Mouse (Mus musculus) E14TG2a.4 (cell line): ENCODE results near the gene Slc4a4.
A peak's percentile ranks its signal among the peaks of the same experiment; 100 is the strongest.

Experiments used
- H3K27me3 ChIP-seq: 2 replicates; pipeline ENCODE4 v1.6.1; 2014; ENCODE audit warnings: low read length, control low read depth; ENCODE audit not compliant: insufficient read depth
- H3K36me3 ChIP-seq: 2 replicates; pipeline ENCODE4 v1.6.1; 2014; ENCODE audit warnings: low read length, control low read depth; ENCODE audit not compliant: insufficient read depth
- H3K4me1 ChIP-seq: replicated peaks from 2 replicates; pipeline ENCODE4 v1.6.1; 2014; ENCODE audit warnings: low read depth, low read length, control low read depth
- H3K4me3 ChIP-seq: replicated peaks from 2 replicates; pipeline ENCODE4 v1.5.1; 2014; ENCODE audit warnings: mild to moderate bottlenecking, low read length
- H3K9me3 ChIP-seq: 2 replicates; pipeline ENCODE4 v1.6.1; 2014; ENCODE audit warnings: low read length, control low read depth
- CTCF ChIP-seq: conservative IDR thresholded peaks from 2 replicates; pipeline ENCODE4 v1.5.1; 2014; ENCODE audit warnings: low read length
- NANOG ChIP-seq: IDR thresholded peaks from 2 replicates; pipeline ENCODE4 v1.6.1; 2014; ENCODE audit warnings: borderline replicate concordance, low read length, mixed read lengths
- POU5F1 ChIP-seq: IDR thresholded peaks from 2 replicates; pipeline ENCODE4 v1.6.1; 2014; ENCODE audit warnings: low read length, borderline replicate concordance

Gene Slc4a4

DNA sequence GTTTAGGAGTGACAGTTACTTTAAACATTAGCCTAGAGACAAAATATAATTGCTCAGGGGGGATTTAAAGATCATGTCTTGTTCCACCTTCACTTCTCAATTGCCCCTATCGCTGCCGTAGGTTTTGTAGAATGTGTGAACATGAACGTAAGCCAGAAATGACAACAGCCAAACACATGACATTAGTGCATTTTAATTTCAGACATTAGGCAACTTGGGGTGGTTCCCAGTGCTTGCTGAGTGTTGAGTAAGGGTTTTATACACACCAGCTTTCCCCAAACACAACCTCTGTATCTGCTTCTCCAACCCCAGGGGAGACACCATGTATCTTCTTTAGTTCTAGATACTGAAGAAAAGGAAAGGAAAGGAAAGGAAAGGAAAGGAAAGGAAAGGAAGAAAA is 1.1 kb upstream of the Slc4a4 start:
- Histone ChIP-seq H3K9me3 (no peaks in the 10 kb centered on the region; the same call in 1 of the 2 replicates), H3K4me3 (no peak overlapping the region), H3K27me3 (peaks cover 55% of the 10 kb centered on the region), H3K36me3 (no peaks in the 10 kb centered on the region), H3K4me1 (peaks cover 11% of the 10 kb centered on the region)
- no peak for TF ChIP-seq NANOG
- TF ChIP-seq POU5F1: no peak
- no peak for TF ChIP-seq CTCF

DNA sequence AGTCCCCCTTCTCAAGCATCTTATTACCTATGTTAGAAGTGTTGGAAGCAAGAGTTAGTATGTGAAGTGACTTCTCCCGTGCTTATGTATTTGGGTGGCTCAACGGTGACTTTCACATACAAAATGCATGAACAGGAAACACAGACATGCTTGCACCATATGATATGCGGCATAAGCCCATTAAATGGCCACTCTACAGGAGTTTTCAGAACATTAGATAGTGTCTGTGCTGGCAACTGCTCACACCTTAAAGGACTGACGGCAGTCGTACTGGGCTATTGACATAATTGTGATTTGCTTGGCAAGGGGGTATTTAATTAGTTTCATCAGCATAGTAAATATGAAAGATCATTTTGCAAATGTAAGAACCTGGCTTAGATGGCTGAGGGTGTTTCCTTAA is 674 bp upstream of the Slc4a4 start:
- Histone ChIP-seq H3K9me3 (no peaks in the 10 kb centered on the region; the same call in 1 of the 2 replicates), H3K4me3 (peak overlapping the region; percentile 85), H3K36me3 (no peaks in the 10 kb centered on the region), H3K27me3 (peaks cover 56% of the 10 kb centered on the region), H3K4me1 (peaks cover 11% of the 10 kb centered on the region)
- TF ChIP-seq POU5F1 (no peak), NANOG (no peak), CTCF (no peak)

DNA sequence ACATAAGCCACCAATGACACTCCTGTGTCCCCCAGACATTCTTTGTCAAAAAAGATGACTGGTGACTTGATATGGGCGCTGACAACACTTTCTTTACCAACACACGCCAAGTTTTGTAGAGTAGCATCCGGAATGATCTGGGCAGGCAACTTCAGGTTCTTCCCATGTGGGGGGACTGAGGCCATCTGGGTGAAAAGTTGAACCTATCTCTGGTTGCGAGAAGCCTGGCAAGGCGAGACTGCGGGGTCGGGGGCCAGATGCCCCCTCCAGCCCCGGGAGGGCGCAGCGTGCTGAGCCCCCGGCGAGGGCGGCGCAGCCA is 310 bp upstream of the Slc4a4 start:
- H3K4me1 ChIP-seq: peaks cover 11% of the 10 kb centered on the region
- no peaks in the 10 kb centered on the region for H3K36me3 ChIP-seq
- H3K4me3 ChIP-seq: peak overlapping the region; percentile 85
- H3K27me3 ChIP-seq: peaks cover 57% of the 10 kb centered on the region
- no peaks in the 10 kb centered on the region; the same call in 1 of the 2 replicates for H3K9me3 ChIP-seq
- TF ChIP-seq CTCF (no peak), POU5F1 (no peak), NANOG (no peak)

DNA sequence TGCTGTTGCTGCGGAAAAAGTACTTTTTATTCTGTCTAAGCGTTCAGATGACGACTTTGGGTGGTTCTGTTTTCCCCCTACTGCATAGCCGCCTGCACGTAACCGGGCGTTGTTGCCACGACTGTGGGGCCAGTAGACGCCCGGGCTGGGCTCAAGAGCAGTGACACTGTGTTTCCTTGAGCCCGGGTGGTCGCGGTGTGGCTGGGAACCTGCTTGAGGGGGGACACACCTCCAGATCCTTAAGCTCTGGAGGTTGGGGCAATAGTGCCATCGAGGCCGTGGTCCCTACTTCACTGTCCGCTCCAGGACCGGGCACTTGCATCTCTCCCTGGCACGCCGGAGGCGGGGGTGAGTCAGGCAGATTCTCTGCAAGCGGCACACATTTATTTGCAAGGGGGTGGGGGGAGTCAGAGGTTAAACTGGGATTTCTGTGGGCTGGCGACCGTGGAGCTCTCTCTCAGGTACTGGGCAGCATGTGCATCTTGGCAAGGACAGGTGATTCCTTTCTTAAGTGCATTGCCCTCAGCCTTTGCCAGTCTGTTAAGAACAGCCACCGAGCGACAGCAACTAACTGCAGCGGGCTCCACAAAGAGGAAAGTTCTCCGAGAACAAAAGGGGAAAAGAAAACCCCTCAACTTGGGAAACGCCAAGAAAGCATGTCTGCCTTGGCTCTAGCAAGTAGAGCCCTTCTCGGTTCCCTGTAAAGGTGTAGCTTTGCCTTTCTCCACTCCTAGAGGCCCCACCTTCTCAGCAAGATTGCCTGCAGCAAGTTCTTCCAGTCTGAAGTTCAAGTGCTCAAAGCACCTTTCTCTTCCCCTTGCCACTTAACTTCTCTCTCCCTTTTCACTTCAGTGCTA is 1.2 kb downstream of the Slc4a4 start:
- H3K27me3 ChIP-seq: peaks cover 60% of the 10 kb centered on the region
- TF ChIP-seq NANOG (no peak), POU5F1 (no peak), CTCF (no peak)
- H3K4me3 ChIP-seq: peak overlapping the region; percentile 85
- H3K36me3 ChIP-seq: no peaks in the 10 kb centered on the region
- no peaks in the 10 kb centered on the region; the same call in 1 of the 2 replicates for H3K9me3 ChIP-seq
- peaks cover 11% of the 10 kb centered on the region for H3K4me1 ChIP-seq

DNA sequence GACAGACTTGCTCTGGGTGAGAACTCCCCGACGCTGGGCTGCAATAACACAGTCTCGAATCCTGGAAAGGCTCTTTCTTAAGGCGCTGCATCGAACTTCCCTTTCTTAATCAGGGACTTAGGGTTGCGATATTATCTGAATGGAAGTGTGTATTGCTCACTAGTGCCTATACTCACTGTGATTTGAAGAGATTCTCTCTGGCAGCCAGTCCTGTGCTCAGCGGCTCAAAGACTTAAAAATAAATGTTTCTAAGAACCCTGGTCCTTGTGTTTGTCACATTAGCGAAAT is 1.7 kb downstream of the Slc4a4 start:
- H3K4me1 ChIP-seq: peaks cover 11% of the 10 kb centered on the region
- H3K4me3 ChIP-seq: no peak overlapping the region
- H3K36me3 ChIP-seq: no peaks in the 10 kb centered on the region
- peaks cover 60% of the 10 kb centered on the region for H3K27me3 ChIP-seq
- TF ChIP-seq CTCF (no peak), NANOG (no peak)
- no peaks in the 10 kb centered on the region; the same call in 1 of the 2 replicates for H3K9me3 ChIP-seq

DNA sequence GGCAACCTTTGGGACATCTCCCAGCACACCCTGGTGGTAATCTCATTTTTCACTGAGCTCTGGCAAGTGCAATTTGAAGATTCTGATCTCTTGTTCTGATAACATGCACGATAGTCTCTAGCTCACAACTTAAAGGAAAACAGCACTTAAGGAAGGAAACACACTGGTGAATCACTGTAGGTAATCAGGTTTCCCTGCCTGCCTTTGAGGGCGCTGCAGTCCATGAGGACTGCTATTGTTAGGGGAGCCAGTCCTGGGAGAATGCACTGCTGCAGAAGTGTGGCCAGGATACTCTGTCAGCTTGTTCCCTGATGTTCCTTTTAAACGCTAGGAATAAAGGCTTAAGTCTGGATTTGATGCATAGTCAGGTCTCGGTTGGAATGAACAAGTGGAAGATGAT is 2.7 kb downstream of the Slc4a4 start:
- Histone ChIP-seq H3K36me3 (no peaks in the 10 kb centered on the region), H3K4me3 (no peak overlapping the region), H3K4me1 (peaks cover 11% of the 10 kb centered on the region), H3K9me3 (no peaks in the 10 kb centered on the region; the same call in 1 of the 2 replicates), H3K27me3 (peaks cover 59% of the 10 kb centered on the region)
- TF ChIP-seq CTCF (no peak), NANOG (no peak), POU5F1 (no peak)

DNA sequence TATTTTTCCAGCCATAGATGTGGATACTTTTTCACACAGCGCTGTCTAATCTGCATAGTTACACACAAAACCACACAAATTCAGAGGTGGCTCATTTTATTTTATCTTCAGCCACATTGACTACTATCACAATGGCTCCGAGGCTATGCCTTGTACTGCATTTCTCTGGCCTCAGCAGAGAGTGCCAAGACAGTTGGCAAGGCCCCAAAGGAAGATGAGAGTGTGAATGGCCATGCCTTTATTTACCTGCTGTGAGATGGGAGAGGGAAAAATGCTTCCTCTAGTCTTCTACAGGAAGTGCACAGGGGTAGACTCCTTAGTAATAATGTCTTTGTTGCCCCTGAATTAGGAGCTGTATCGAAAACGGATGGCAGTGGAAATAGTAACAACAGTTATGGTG is 3.5 kb downstream of the Slc4a4 start:
- Histone ChIP-seq H3K9me3 (no peaks in the 10 kb centered on the region; the same call in 1 of the 2 replicates), H3K4me3 (no peak overlapping the region), H3K27me3 (peaks cover 51% of the 10 kb centered on the region), H3K4me1 (peaks cover 11% of the 10 kb centered on the region), H3K36me3 (no peaks in the 10 kb centered on the region)
- no peak for TF ChIP-seq POU5F1
- TF ChIP-seq CTCF: no peak
- TF ChIP-seq NANOG: no peak

DNA sequence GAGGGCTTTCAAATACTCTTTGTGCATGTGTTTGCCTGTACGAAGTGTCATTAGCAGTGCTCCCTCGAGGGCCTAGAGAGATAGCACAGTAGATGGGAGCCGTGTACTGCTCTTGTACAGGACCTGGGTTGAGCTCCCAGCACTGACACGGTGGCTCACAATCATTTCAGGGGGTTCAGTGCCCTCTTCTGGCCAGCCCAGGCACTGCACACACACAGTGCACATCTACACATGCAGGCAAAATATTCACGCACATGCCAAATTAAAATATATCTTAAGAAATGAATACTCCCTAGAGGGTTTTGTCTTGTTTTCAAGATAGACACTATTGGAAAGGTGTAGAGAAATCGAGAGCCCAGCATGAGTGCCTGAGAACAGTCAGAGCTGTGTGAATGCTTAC is 10.0 kb downstream of the Slc4a4 start:
- TF ChIP-seq CTCF (peak; percentile 79), POU5F1 (no peak)
- Histone ChIP-seq H3K36me3 (no peaks in the 10 kb centered on the region), H3K4me1 (no peaks in the 10 kb centered on the region), H3K27me3 (peaks cover 3% of the 10 kb centered on the region), H3K4me3 (no peak overlapping the region), H3K9me3 (no peaks in the 10 kb centered on the region)

DNA sequence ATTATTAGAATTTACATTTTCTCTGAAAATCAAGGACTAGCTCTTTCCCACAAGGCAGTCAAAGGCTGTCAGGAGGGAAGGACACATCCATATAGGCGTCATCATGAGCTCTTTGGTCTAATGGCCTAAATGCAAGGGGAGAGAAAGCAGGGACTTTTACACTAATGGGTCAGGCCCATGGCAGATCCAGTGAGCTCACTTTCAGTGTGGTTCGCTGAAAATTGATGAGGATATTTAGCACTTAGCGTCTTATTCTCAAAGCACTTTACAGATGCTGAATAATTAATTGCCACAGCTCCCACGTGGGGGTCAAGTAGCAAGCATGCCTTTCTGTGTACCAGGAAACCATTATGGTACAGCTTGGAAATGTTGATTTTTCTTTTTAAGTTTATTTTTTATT is 16.5 kb downstream of the Slc4a4 start:
- H3K4me1 ChIP-seq: no peaks in the 10 kb centered on the region
- no peaks in the 10 kb centered on the region for H3K27me3 ChIP-seq
- H3K36me3 ChIP-seq: no peaks in the 10 kb centered on the region
- no peaks in the 10 kb centered on the region for H3K9me3 ChIP-seq
- H3K4me3 ChIP-seq: no peak overlapping the region
- TF ChIP-seq POU5F1 (no peak), NANOG (no peak), CTCF (no peak)
